Mouse (Mus musculus) testis, adult 2 months (tissue): ENCODE measurements around the gene Lsm14a.

Experiments
- CTCF ChIP-seq: fragments of 200-500 bp; IDR thresholded peaks from 2 replicates; pipeline ENCODE4 v1.5.1; 2012; ENCODE audit warnings: low read depth, mild to moderate bottlenecking, inconsistent platforms, low read length, moderate library complexity; ENCODE audit not compliant: control insufficient read depth, insufficient read depth, insufficient replicate concordance
- POLR2A ChIP-seq: fragments of 200-500 bp; IDR thresholded peaks from 2 replicates; pipeline ENCODE4 v1.6.1; 2012; ENCODE audit warnings: low read depth, mild to moderate bottlenecking, inconsistent platforms, low read length, moderate library complexity; ENCODE audit not compliant: control insufficient read depth

DNA sequence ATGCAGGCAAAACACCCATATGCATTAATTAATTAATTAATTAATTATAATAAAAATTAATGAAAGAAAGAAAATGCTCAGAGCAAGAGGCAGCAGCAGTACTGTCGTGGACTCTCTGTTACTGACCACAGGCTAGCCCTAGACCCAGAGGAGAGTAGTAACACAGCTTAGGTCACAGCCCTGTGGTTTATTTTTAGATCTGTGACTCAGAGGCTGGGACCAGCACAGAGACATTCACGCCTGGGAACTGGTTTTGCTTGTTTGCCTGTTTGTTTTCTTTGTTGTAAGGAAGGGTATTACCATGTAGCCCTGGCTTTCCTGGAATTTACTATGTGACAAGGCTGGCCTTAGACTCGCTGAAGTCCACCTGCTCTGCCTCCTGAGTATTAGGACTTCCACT, 65.6 kb downstream of the Lsm14a start:
- TF ChIP-seq CTCF (no peak), POLR2A (no peak)
